Mouse (Mus musculus) lung, postnatal 0 days (tissue): ENCODE data around the gene Olfr1360.

Source experiments
- CTCF ChIP-seq: IDR thresholded peaks from 2 replicates; pipeline ENCODE4 v1.5.1; 2016; ENCODE audit warnings: antibody characterized with exemption, mild to moderate bottlenecking
- EP300 ChIP-seq: IDR thresholded peaks from 2 replicates; pipeline ENCODE4 v1.6.1; 2016; ENCODE audit warnings: antibody characterized with exemption, mild to moderate bottlenecking, control low read depth

DNA sequence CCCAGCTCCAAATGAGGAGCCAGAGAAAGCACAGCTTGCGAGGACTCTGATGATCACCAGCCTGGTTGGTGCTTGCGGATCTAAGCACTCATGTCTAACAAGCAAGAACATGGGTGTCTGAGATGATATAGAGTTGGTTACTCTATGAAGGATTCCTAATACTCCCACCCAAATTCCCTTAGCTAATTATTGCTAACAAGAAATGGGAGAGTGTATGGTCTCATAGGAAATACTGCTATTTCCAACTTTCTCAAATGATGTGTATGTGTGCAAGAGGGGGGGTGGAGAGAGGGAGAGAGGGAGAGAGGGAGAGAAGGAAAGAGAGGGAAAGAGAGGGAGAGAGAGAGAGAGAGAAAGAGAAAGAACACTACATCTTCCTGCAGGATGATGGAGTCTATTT is 13.9 kb downstream of the Olfr1360 start, which contains the start of gene Olfr1361:
- TF ChIP-seq CTCF (no peak), EP300 (no peak)
